Mouse (Mus musculus) C2C12 (cell line): ENCODE data around the gene Armc2. TPM values are rescaled to one million over a fixed set of nuclear protein-coding genes. Genes with fewer than 3 reads are reported as not detected.

Experiments
- H3K27me3 ChIP-seq: one replicate; pipeline ENCODE4 v1.6.1; 2011; ENCODE audit not compliant: control insufficient read depth, insufficient read depth, insufficient read length
- H3K36me3 ChIP-seq: one replicate; pipeline ENCODE4 v1.6.1; 2011; ENCODE audit not compliant: control insufficient read depth, insufficient read depth
- H3K4me3 ChIP-seq: one replicate; pipeline ENCODE4 v1.5.1; 2011; ENCODE audit warnings: mild to moderate bottlenecking, control low read depth; ENCODE audit not compliant: poor library complexity, insufficient read depth, severe bottlenecking
- H3K79me2 ChIP-seq: one replicate; pipeline ENCODE4 v1.6.1; 2011; ENCODE audit not compliant: control insufficient read depth, insufficient read depth
- H3K79me3 ChIP-seq: one replicate; pipeline ENCODE4 v1.6.1; 2011; ENCODE audit warnings: low read depth, control low read depth
- H3ac ChIP-seq: one replicate; pipeline ENCODE3; 2011; ENCODE audit warnings: low read depth; ENCODE audit not compliant: control insufficient read depth, insufficient read length
- CEBPB ChIP-seq: IDR thresholded peaks from one replicate; pipeline ENCODE4 v1.6.1; 2011; ENCODE audit warnings: low read depth, mild to moderate bottlenecking, control low read depth, moderate library complexity
- CTCF ChIP-seq: IDR thresholded peaks from one replicate; pipeline ENCODE4 v1.5.1; 2011; ENCODE audit not compliant: control insufficient read depth, insufficient read depth, insufficient read length
- FOSL1 ChIP-seq: IDR thresholded peaks from one replicate; pipeline ENCODE4 v1.8.0; 2011; ENCODE audit warnings: mild to moderate bottlenecking, low read length; ENCODE audit not compliant: poor library complexity, insufficient read depth, severe bottlenecking
- MAX ChIP-seq: IDR thresholded peaks from one replicate; pipeline ENCODE4 v1.6.1; 2011; ENCODE audit warnings: mild to moderate bottlenecking, control low read depth
- MYOD1 ChIP-seq: IDR thresholded peaks from one replicate; pipeline ENCODE4 v1.6.1; 2011; ENCODE audit warnings: low read depth; ENCODE audit not compliant: control insufficient read depth, insufficient read length
- MYOG ChIP-seq: IDR thresholded peaks from one replicate; pipeline ENCODE4 v1.6.1; 2011; ENCODE audit not compliant: control insufficient read depth, insufficient read length; ENCODE audit errors: extremely low read depth
- USF1 ChIP-seq: IDR thresholded peaks from one replicate; pipeline ENCODE4 v1.6.1; 2011; ENCODE audit warnings: low read depth, mild to moderate bottlenecking, control low read depth, moderate library complexity
- polyA plus RNA-seq: library from polyadenylated mRNA; unstranded; fragments of >200 nt; fragmentation: generic; extraction: Trizol; gene quantifications from one replicate; pipeline ENCODE4 v1.2.1, GENCODE M21; 2012; ENCODE audit warnings: missing spikeins

Gene Armc2
- polyA plus RNA-seq, 1 experiment: 0.20 TPM

DNA sequence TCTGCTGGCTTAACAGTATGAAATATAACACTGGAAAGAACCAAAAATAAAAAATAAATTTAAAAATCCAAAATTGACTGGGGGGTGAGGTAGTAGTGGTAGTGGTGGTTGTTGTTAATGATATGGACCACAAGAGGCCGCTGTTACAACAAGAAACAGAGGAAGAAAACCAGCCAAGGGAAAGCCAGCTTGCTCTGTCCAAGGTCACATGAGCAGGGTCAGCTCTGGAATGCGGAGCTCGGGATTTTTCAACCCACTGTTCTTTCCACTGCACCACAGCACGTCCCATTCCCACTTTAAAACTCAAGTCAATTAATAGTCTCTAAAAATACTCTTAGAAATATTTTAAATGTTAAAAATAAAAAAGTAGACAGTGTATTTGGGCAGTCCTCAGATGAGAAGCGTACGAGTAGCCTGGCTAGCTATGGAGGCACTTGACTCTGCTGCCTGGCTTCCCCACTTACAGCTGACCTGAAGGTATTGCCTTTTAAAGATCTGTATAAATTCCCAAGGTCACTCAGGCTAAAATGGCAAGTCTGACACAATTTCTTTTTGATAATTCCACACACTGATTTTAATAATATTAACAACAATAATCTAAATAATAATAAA is 37.4 kb downstream of the Armc2 start:
- TF ChIP-seq USF1: peak; percentile 91
- TF ChIP-seq MYOD1: no peak
- TF ChIP-seq CTCF: peak; percentile 25
- H3K79me3 ChIP-seq: no peaks in the 10 kb centered on the region
- H3K4me3 ChIP-seq: no peak overlapping the region
- no peak overlapping the region for H3ac ChIP-seq
- H3K79me2 ChIP-seq: no peaks in the 10 kb centered on the region
- no peaks in the 10 kb centered on the region for H3K36me3 ChIP-seq
- no peaks in the 10 kb centered on the region for H3K27me3 ChIP-seq

DNA sequence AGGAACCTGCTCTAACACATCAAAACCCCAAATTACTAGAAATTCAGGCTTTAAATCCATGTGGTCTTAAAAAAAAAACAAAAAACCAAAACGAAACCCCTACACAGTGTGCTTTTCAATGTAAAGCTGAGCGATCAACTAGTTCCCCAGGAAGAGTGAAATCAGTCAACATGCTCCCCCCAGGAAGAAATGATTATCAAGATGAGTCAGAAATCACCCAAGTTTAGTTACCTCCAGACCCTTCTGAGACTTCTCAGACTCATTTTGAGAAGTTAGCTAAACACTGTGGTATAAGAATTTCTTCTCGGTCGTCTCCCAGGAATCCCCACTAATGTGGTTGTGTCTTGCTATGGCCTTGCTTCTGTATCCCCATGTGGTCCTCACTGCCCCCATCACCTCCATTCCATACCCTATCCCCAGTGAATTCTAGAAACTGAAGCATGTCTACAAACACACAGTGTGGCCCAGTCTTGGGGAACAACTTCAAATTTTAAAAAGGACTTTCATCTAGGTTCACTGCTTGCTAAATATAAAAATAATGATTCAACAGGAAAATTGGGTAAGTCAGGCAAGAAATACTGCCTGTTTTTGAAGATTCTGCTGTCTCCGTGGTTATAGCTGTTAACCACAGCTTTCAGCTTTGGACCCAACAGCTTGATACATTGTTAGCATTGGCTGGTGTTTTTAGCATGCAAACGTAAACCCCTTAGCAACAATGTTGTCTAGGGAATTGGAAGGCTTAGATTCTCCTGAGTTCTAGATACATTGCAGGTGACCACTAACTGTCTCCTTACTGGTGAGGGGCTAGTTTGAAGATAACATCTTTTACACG is 39.6 kb downstream of the Armc2 start:
- TF ChIP-seq MYOG (no peak), MYOD1 (no peak), CTCF (no peak), MAX (no peak), FOSL1 (no peak), USF1 (no peak), CEBPB (no peak)
- no peaks in the 10 kb centered on the region for H3K79me3 ChIP-seq

DNA sequence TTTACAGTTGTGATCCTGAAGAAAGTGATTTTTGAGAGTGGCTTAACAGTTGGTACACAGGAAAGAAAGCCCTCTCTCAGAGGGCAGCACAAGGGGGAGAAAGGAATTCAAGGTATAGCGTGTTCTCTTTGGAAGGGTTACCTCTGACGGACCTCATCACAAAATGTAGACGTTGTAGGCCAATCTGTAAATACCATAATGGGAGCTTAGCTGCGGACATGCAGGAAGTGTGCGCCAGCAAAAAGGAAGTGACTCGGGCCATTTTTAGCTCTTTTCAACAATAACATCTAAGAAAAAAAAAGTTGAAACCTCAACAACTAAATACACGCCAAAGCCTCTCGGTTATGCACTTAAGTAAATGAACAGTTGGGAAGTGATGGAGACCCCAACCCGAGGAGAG is 45.6 kb downstream of the Armc2 start:
- Histone ChIP-seq H3K79me3 (no peaks in the 10 kb centered on the region), H3K27me3 (peaks cover 4% of the 10 kb centered on the region), H3K36me3 (no peaks in the 10 kb centered on the region), H3ac (no peak overlapping the region), H3K79me2 (no peaks in the 10 kb centered on the region), H3K4me3 (no peak overlapping the region)
- no peak for TF ChIP-seq FOSL1
- no peak for TF ChIP-seq MYOG
- no peak for TF ChIP-seq CEBPB
- TF ChIP-seq CTCF: no peak
- TF ChIP-seq MYOD1: no peak

More for the DNA sequence above, 39.6 kb downstream of the Armc2 start:
- Histone ChIP-seq H3ac (no peak overlapping the region), H3K4me3 (no peak overlapping the region), H3K27me3 (no peaks in the 10 kb centered on the region), H3K36me3 (no peaks in the 10 kb centered on the region), H3K79me2 (no peaks in the 10 kb centered on the region)

DNA sequence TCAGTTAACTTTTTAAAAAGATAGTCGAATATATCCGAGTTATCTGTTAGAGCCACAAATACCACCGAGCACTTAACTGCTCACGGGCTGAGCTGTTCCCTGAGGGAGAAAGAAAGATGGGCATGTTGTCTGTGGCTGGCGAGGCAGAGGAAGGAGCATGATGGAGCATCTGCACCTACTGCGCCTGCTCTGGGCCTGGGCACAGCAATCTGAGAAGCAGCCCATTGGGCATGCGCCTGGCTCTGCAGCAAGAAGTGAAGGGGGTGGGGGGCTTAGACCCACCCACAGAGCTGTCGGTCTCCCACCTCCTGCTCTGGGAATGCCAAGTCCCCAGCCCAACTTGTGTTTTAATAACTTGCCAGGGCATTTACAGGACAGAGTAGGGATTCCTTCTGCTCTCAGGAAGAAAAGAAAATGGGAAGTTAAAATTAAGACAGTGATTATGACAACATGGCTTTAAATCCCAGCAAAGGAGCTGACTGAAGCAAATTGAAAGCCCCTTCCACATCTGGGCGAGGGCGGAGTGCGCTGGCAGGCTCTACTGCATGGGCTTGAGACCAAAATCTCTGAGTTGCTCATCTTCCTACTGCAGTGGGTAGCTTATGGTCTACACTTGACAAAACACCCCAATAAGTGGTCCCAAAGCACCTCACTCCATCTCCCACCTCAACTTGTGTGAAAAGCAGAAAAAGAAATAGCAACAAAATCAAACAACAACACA is 50.2 kb downstream of the Armc2 start:
- TF ChIP-seq MYOD1 (no peak), USF1 (no peak), FOSL1 (no peak), CTCF (no peak), MYOG (no peak), CEBPB (no peak), MAX (no peak)

DNA sequence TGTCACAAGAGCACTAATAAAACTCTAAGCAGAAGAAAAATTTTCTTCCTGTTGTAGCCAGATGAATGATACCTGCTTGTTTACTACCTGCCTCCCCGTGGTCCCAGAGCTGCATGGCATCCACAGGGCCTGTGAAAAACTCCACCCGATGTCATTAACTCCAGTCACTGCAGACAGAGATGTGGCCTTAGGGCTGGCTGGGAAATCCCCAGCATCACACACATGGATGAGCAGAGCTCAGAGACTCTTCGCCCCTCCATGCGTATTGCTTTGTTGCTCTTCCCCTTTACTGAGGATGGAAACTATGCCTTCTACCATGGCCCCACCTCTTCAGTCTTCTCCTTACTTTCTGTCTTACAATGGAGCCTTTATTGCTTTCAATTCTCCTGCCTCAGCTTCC is 55.5 kb downstream of the Armc2 start:
- Histone ChIP-seq H3K4me3 (no peak overlapping the region), H3K27me3 (peaks cover 2% of the 10 kb centered on the region), H3K79me3 (no peaks in the 10 kb centered on the region), H3K36me3 (no peaks in the 10 kb centered on the region), H3K79me2 (no peaks in the 10 kb centered on the region), H3ac (no peak overlapping the region)
- TF ChIP-seq FOSL1: no peak
- no peak for TF ChIP-seq CEBPB
- no peak for TF ChIP-seq MYOG
- TF ChIP-seq USF1: no peak
- no peak for TF ChIP-seq CTCF
- TF ChIP-seq MAX: no peak
- TF ChIP-seq MYOD1: no peak

More for the DNA sequence above, 50.2 kb downstream of the Armc2 start:
- Histone ChIP-seq H3K79me3 (no peaks in the 10 kb centered on the region), H3K27me3 (peaks cover 5% of the 10 kb centered on the region), H3K4me3 (no peak overlapping the region), H3K36me3 (no peaks in the 10 kb centered on the region), H3K79me2 (no peaks in the 10 kb centered on the region), H3ac (no peak overlapping the region)

DNA sequence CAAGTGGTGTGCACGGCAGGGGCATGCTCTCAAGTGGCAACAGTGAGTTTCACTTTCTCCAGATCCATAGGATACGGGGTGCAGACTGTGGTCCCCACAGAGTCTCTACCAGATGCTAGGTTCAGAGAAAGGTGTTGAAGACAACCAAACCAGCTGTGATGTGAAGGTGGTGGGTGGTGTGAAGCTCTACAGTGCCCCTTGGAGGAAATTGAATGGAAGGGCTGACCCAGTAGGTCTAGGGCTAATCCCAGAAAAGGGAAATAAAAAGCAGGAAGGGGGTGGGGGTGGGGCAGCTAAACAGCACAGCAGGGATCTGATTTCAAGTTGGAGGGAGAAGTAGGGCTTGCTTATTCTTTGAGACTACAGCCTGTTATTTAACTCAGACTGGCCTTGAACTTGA is 58.4 kb downstream of the Armc2 start:
- H3K79me3 ChIP-seq: no peaks in the 10 kb centered on the region
- no peak overlapping the region for H3K4me3 ChIP-seq
- H3K36me3 ChIP-seq: no peaks in the 10 kb centered on the region
- H3K79me2 ChIP-seq: no peaks in the 10 kb centered on the region
- no peak overlapping the region for H3ac ChIP-seq
- H3K27me3 ChIP-seq: no peaks in the 10 kb centered on the region
- TF ChIP-seq MYOG: no peak
- no peak for TF ChIP-seq USF1
- TF ChIP-seq CEBPB: no peak
- no peak for TF ChIP-seq CTCF
- TF ChIP-seq MAX: no peak
- TF ChIP-seq FOSL1: no peak
- TF ChIP-seq MYOD1: no peak
